Mouse (Mus musculus) limb, embryonic 11.5 days (tissue): ENCODE results near the gene Lin7a. TPM values are rescaled to one million over a fixed set of nuclear protein-coding genes. Genes with fewer than 3 reads are reported as not detected.

Experiments
- ATAC-seq: fragments of 200-750 bp; cut with Nextera tagmentation; 2 replicates; pipeline ENCODE4 v1.8.0; 2017; ENCODE audit warnings: low read depth; ENCODE audit not compliant: insufficient number of reproducible peaks, low FRiP score, low TSS enrichment
- DNase-seq: peaks from one replicate; pipeline ENCODE4 v3.0.0-alpha.2; 2015; ENCODE audit warnings: low spot score
- H3K27ac ChIP-seq: fragments of 300-500 bp; sonication (generic); replicated peaks from 2 replicates; pipeline ENCODE4 v1.5.1; 2014; ENCODE audit warnings: low read depth, mild to moderate bottlenecking, low read length
- H3K27me3 ChIP-seq: fragments of 300-500 bp; sonication (generic); 2 replicates; pipeline ENCODE4 v1.6.1; 2014; ENCODE audit warnings: mild to moderate bottlenecking, low read length, mixed read lengths; ENCODE audit not compliant: control insufficient read depth, insufficient read depth
- H3K36me3 ChIP-seq: fragments of 300-500 bp; sonication (generic); 2 replicates; pipeline ENCODE4 v1.6.1; 2014; ENCODE audit warnings: mild to moderate bottlenecking, low read length, moderate library complexity, mixed read lengths; ENCODE audit not compliant: control insufficient read depth, insufficient read depth
- H3K4me1 ChIP-seq: fragments of 300-500 bp; sonication (generic); 2 replicates; pipeline ENCODE4 v1.6.1; 2014; ENCODE audit warnings: low read length, mixed read lengths; ENCODE audit not compliant: control insufficient read depth, insufficient read depth
- H3K4me2 ChIP-seq: fragments of 300-500 bp; sonication (generic); 2 replicates; pipeline ENCODE4 v1.6.1; 2014; ENCODE audit warnings: low read depth, mild to moderate bottlenecking, moderate library complexity; ENCODE audit not compliant: severe bottlenecking
- H3K4me3 ChIP-seq: fragments of 300-500 bp; sonication (generic); 2 replicates; pipeline ENCODE4 v1.5.1; 2014; ENCODE audit warnings: low read depth, low read length
- H3K9ac ChIP-seq: fragments of 300-500 bp; sonication (generic); 2 replicates; pipeline ENCODE4 v1.6.1; 2014; ENCODE audit warnings: mild to moderate bottlenecking, low read length
- H3K9me3 ChIP-seq: fragments of 300-500 bp; sonication (generic); 2 replicates; pipeline ENCODE4 v1.6.1; 2016; ENCODE audit warnings: low read length; ENCODE audit not compliant: control insufficient read depth
- WGBS: fragments of 180-500 bp; shearing (Covaris S2); extraction: QIAGEN DNeasy Blood & Tissue Kit; methylation state at CpG from one replicate; pipeline ENCODE4 v1.1.7; 2014; 5-methylcytosine and 5-hydroxymethylcytosine counted together
- polyA plus RNA-seq: library from polyadenylated mRNA; unstranded; fragments of >200 nt; fragmentation: Nextera tagmentation; extraction: Ambion mirVana; gene quantifications from 2 replicates; pipeline ENCODE4 v1.2.1, GENCODE M21; 2014

The Lin7a gene
- polyA plus RNA-seq, 1 experiment from 2014 or later = 1.8 TPM

GRCm38 (mm10) chr10:107233825-107234224 is 37.7 kb upstream of the Lin7a start:
- no peak overlapping the region for H3K4me2 ChIP-seq
- no peak overlapping the region for H3K27ac ChIP-seq
- H3K27me3 ChIP-seq = no peaks in the 10 kb centered on the region
- ATAC-seq (no peak), DNase-seq (no peak)
- no peak overlapping the region for H3K4me3 ChIP-seq
- no peak overlapping the region for H3K9ac ChIP-seq
- H3K9me3 ChIP-seq = no peaks in the 10 kb centered on the region
- H3K4me1 ChIP-seq = no peaks in the 10 kb centered on the region
- WGBS = 88% methylated on average over 4 of the region's 4 CpGs
- H3K36me3 ChIP-seq = no peaks in the 10 kb centered on the region

GRCm38 (mm10) chr10:107234421-107235400 is 36.8 kb upstream of the Lin7a start:
- Histone ChIP-seq H3K36me3 (no peaks in the 10 kb centered on the region), H3K9ac (no peak overlapping the region), H3K4me1 (no peaks in the 10 kb centered on the region), H3K27me3 (no peaks in the 10 kb centered on the region), H3K27ac (no peak overlapping the region), H3K9me3 (no peaks in the 10 kb centered on the region), H3K4me3 (no peak overlapping the region), H3K4me2 (no peak overlapping the region)
- ATAC-seq (no peak), DNase-seq (no peak)
- 85% methylated on average over 7 of the region's 7 CpGs for WGBS

DNA sequence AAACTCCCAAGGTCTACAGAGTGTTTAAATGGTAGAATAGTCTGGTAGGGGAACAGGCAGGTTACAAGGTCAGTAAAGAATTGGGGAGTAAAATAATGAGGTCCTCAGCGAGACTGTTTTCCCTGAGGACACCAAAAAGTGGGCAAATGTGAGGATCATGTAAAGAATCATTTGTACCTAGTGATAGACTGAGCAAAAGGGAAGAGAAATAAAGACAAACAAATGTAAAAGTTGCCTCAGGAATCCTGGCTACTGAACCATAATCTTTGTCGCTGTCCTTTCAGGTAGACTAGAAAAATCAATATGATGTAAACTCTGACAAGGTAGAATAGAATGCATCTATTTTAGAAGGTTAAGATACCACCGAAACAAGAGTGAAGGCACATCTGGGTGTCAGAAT is 36.0 kb upstream of the Lin7a start:
- Histone ChIP-seq H3K36me3 (no peaks in the 10 kb centered on the region), H3K4me2 (no peak overlapping the region), H3K4me1 (no peaks in the 10 kb centered on the region), H3K9ac (no peak overlapping the region), H3K27ac (no peak overlapping the region), H3K4me3 (no peak overlapping the region), H3K27me3 (no peaks in the 10 kb centered on the region), H3K9me3 (no peaks in the 10 kb centered on the region)
- no peak for DNase-seq
- ATAC-seq = no peak
- 85% methylated on average over 3 of the region's 3 CpGs for WGBS

GRCm38 (mm10) chr10:107236211-107236610 is 35.3 kb upstream of the Lin7a start:
- H3K9me3 ChIP-seq = no peaks in the 10 kb centered on the region
- H3K9ac ChIP-seq = no peak overlapping the region
- H3K4me2 ChIP-seq = no peak overlapping the region
- no peaks in the 10 kb centered on the region for H3K36me3 ChIP-seq
- no peak overlapping the region for H3K27ac ChIP-seq
- H3K27me3 ChIP-seq = no peaks in the 10 kb centered on the region
- no peak overlapping the region for H3K4me3 ChIP-seq
- no peaks in the 10 kb centered on the region for H3K4me1 ChIP-seq
- WGBS = 87% methylated on average over 4 of the region's 4 CpGs
- ATAC-seq (no peak), DNase-seq (no peak)

DNA sequence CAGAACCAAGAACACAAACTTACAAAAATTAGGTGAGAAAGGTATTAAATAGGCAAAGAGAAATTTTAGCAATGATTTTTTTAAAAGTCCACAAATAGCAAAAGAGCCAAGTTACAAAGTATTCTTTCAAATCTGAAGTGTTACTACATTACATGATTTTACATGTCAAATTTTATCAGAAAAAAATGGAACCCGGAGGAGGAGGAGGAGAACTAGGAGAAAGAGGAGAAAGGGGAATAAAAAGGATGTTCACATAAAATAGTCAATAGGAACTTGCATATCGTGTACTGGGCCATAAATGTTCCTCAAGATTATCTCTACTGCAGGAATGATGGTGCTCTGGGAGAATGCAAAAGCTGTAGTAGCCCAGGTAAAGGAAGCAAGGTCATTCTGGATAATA is 34.4 kb upstream of the Lin7a start:
- Histone ChIP-seq H3K9ac (no peak overlapping the region), H3K9me3 (no peaks in the 10 kb centered on the region), H3K27me3 (no peaks in the 10 kb centered on the region), H3K4me3 (no peak overlapping the region), H3K36me3 (no peaks in the 10 kb centered on the region), H3K4me1 (no peaks in the 10 kb centered on the region), H3K27ac (no peak overlapping the region), H3K4me2 (no peak overlapping the region)
- WGBS = 83% methylated on average over 2 of the region's 2 CpGs
- DNase-seq = no peak
- no peak for ATAC-seq

DNA sequence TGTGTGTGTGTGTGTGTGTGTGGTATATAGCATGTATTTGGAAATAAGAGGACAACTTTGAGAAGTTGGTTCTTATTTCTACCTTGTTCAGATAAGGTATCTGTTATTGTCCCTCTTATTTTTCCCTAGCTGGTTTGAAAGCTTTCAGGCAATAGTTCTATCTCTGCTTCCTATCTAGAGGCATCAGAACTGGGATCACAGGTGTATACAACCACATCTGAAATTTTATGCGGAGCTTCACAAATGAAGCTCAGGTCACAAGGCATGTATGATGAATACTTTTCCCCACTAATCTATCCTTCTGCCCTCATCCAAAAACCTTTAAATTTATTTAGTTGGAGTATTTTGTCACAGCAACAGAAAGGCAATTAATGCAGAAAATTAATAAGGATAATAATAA is 33.8 kb upstream of the Lin7a start:
- Histone ChIP-seq H3K36me3 (no peaks in the 10 kb centered on the region), H3K4me2 (no peak overlapping the region), H3K9me3 (no peaks in the 10 kb centered on the region), H3K9ac (no peak overlapping the region), H3K4me1 (no peaks in the 10 kb centered on the region), H3K27me3 (no peaks in the 10 kb centered on the region), H3K4me3 (no peak overlapping the region), H3K27ac (no peak overlapping the region)
- DNase-seq = no peak
- ATAC-seq = no peak
- WGBS = 98% methylated on average over 1 of the region's 1 CpGs

DNA sequence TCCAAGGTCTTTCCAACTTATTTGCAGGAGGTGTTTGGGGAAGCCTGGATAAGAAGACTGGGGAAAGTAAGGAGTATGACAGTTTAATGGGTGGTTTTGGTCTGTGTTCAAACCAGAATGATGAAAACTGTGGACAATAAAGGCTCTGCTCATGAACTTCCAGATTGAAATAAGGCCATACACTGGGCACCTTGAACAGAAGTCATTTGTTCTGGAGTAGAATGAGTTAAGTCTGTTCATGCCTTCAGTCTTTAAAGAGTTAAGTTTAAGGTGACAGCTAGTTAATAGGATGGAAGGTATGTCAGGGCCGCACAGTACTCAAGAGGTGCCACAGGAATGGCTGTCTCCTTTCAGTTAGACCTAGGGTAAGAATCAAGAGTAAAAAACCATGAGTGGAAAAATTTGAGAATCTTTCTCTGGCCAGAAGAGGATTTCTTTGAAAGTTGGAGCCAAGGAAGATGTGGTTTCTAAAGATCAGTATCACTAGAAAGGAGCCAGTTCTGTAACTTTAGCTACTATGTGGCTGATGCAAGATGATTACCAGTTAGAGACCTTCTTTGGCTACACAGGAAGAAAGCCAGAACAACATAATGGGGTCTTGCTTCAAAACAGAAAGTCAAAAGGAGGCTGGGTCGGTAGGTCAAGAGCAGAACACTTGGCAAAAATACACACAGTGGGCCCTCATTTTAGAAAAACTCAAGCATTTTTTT is 33.2 kb upstream of the Lin7a start:
- H3K4me1 ChIP-seq = no peaks in the 10 kb centered on the region
- 62% methylated on average over 2 of the region's 2 CpGs for WGBS
- ATAC-seq (no peak), DNase-seq (no peak)
- no peaks in the 10 kb centered on the region for H3K9me3 ChIP-seq
- no peaks in the 10 kb centered on the region for H3K36me3 ChIP-seq
- no peak overlapping the region for H3K4me3 ChIP-seq
- no peak overlapping the region for H3K4me2 ChIP-seq
- no peaks in the 10 kb centered on the region for H3K27me3 ChIP-seq
- no peak overlapping the region for H3K27ac ChIP-seq
- H3K9ac ChIP-seq = no peak overlapping the region

DNA sequence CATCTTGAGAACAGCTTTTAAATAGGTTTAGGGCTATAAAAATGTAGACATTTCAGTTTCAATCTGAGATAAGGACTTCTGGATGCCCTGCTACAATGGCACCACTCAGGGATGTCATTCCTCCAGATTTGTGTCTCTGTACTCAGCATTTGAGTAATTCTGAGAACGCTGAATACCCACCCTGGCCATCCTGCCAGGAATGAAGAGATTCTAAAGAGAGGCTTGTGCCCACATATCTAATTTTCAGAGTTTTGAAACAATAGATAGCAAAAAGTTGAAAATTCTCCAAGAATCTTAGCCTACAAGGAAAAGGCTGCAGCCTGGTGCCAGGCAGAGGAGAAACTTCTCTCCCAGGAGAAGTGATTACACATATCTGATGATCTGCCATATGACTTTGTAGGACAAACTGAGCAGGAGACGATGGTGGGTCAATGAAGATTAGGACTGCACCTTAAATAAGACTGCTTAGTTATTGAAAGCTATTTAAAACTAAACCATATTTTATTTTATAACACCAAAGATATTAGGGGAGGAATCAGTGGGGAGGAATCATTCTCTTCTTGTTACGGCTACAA is 32.5 kb upstream of the Lin7a start:
- no peaks in the 10 kb centered on the region for H3K9me3 ChIP-seq
- no peak overlapping the region for H3K4me2 ChIP-seq
- H3K27ac ChIP-seq = no peak overlapping the region
- no peak overlapping the region for H3K4me3 ChIP-seq
- no peaks in the 10 kb centered on the region for H3K4me1 ChIP-seq
- H3K27me3 ChIP-seq = no peaks in the 10 kb centered on the region
- no peak overlapping the region for H3K9ac ChIP-seq
- WGBS = 89% methylated on average over 3 of the region's 3 CpGs
- no peaks in the 10 kb centered on the region for H3K36me3 ChIP-seq
- DNase-seq (no peak), ATAC-seq (no peak)
